Mouse (Mus musculus) intestine, embryonic 16.5 days (tissue): ENCODE measurements around the gene Klf6. TPM values are rescaled to one million over a fixed set of nuclear protein-coding genes. Genes with fewer than 3 reads are reported as not detected.

Experiments used
- ATAC-seq: fragments of 200-750 bp; cut with Nextera tagmentation; 2 replicates; pipeline ENCODE4 v1.8.0; 2017; ENCODE audit warnings: moderate TSS enrichment, moderate library complexity
- H3K27ac ChIP-seq: fragments of 300-500 bp; sonication (generic); 2 replicates; pipeline ENCODE4 v1.5.1; 2014; ENCODE audit warnings: mild to moderate bottlenecking, low read length
- H3K27me3 ChIP-seq: fragments of 300-500 bp; sonication (generic); replicated peaks from 2 replicates; pipeline ENCODE4 v1.6.1; 2014; ENCODE audit warnings: low read length, control low read depth, mixed read lengths; ENCODE audit not compliant: control insufficient read depth, insufficient read depth
- H3K36me3 ChIP-seq: fragments of 300-500 bp; sonication (generic); 2 replicates; pipeline ENCODE4 v1.6.1; 2014; ENCODE audit warnings: low read length, control low read depth; ENCODE audit not compliant: control insufficient read depth, insufficient read depth
- H3K4me1 ChIP-seq: fragments of 300-500 bp; sonication (generic); 2 replicates; pipeline ENCODE4 v1.6.1; 2014; ENCODE audit warnings: low read length, control low read depth, mixed read lengths; ENCODE audit not compliant: control insufficient read depth, insufficient read depth
- H3K4me2 ChIP-seq: fragments of 300-500 bp; sonication (generic); 2 replicates; pipeline ENCODE4 v1.6.1; 2014; ENCODE audit warnings: low read depth, low read length, control low read depth
- H3K4me3 ChIP-seq: fragments of 300-500 bp; sonication (generic); 2 replicates; pipeline ENCODE4 v1.5.1; 2014; ENCODE audit warnings: mild to moderate bottlenecking, low read length
- H3K9ac ChIP-seq: fragments of 300-500 bp; sonication (generic); 2 replicates; pipeline ENCODE4 v1.6.1; 2014; ENCODE audit warnings: low read depth, low read length
- H3K9me3 ChIP-seq: fragments of 300-500 bp; sonication (generic); 2 replicates; pipeline ENCODE4 v1.6.1; 2016; ENCODE audit warnings: low read length, control low read depth; ENCODE audit not compliant: control insufficient read depth
- WGBS: fragments of 180-500 bp; shearing (Covaris S2); extraction: QIAGEN DNeasy Blood & Tissue Kit; methylation state at CpG from one replicate; pipeline ENCODE4 v1.1.7; 2014; 5-methylcytosine and 5-hydroxymethylcytosine counted together
- microRNA-seq: library from miRNA; unstranded; fragments of <30 nt; microRNA quantifications from one replicate; pipeline ENCODE4, GENCODE M21; 2016
- polyA plus RNA-seq: library from polyadenylated mRNA; unstranded; fragments of >200 nt; fragmentation: Nextera tagmentation; extraction: Ambion mirVana; gene quantifications from 2 replicates; pipeline ENCODE4 v1.2.1, GENCODE M21; 2015

Gene Klf6
- polyA plus RNA-seq, 1 experiment from 2014 or later: 71.5 TPM

DNA sequence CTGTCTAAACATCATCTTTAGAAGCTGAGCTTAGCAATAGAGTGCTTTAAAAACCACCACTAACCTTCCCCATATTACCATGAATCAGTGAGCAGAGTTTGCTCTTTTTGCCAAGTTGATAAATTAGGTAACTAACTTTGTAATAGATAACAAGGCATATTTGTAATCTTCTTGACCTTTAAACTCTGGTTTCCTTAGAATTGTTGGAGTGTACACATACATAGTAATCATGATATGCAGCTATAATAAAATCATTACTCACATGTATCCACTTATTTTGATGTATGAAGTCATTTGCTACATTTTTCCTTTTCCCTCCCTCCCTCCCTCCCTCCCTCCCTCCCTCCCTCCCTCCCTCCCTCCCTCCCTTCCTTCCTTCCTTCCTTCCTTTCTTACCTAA lies 56.1 kb downstream of the Klf6 start:
- ATAC-seq: peak; percentile 55; the same call in 1 of the 2 replicates
- H3K4me1 ChIP-seq: no peaks in the 10 kb centered on the region
- H3K27me3 ChIP-seq: no peaks in the 10 kb centered on the region
- no peak overlapping the region for H3K27ac ChIP-seq
- H3K4me3 ChIP-seq: no peak overlapping the region
- H3K9ac ChIP-seq: no peak overlapping the region
- H3K9me3 ChIP-seq: no peaks in the 10 kb centered on the region
- H3K36me3 ChIP-seq: no peaks in the 10 kb centered on the region
- no peak overlapping the region for H3K4me2 ChIP-seq

DNA sequence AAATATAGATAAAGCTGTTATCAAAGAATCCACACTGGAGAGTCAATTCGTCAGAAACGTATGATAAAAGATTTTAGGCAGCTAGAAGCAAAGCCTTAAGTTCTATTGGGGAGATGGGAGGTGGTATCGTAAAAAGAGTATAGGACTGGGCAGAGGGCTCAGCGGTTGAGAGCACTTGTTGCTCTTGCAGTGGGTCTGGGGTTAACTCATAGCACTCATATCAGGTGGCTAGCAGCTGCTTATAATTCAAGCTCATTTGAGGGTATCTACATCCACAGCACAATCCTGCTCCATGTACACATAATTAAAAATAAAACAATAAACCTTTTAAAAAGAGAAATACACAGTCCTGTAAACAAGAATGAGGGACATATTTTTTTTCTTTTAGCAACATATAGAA lies 58.7 kb downstream of the Klf6 start:
- Histone ChIP-seq H3K9me3 (no peaks in the 10 kb centered on the region), H3K4me3 (no peak overlapping the region), H3K9ac (no peak overlapping the region), H3K27me3 (no peaks in the 10 kb centered on the region), H3K4me2 (no peak overlapping the region), H3K27ac (no peak overlapping the region), H3K4me1 (no peaks in the 10 kb centered on the region), H3K36me3 (no peaks in the 10 kb centered on the region)
- 73% methylated on average over 4 of the region's 4 CpGs for WGBS
- ATAC-seq: 0 out of 2 replicates have a peak, but pooled peaks have one; percentile 50

Small RNAs within 50 kb of the gene (microRNA-seq; reads per million reads assigned to microRNA genes)
- gene Gm26043: not detected
